Mouse (Mus musculus) embryo, embryonic 11.5 days (tissue): ENCODE results near the gene 2610002M06Rik.

Experiments
- DNase-seq: peaks from one replicate; pipeline ENCODE4 v3.0.0-alpha.2; 2012; ENCODE audit warnings: low read depth, low spot score

Gene 2610002M06Rik

GRCm38 (mm10) chrX:107816218-107816554 lies at the start of gene 2610002M06Rik:
TSS of gene 2610002M06Rik (minus strand) at chrX:107816334.
- DNase-seq = peak; percentile 73

- no peak for DNase-seq
These were observed 42.0 kb upstream of the 2610002M06Rik start for GRCm38 (mm10) chrX:107858165-107858564.

GRCm38 (mm10) chrX:107816726-107817125 lies 592 bp upstream of the 2610002M06Rik start:
- DNase-seq = no peak

GRCm38 (mm10) chrX:107815502-107816217 lies 474 bp downstream of the 2610002M06Rik start:
- DNase-seq = no peak

- DNase-seq = no peak
These were observed 4.0 kb downstream of the 2610002M06Rik start for GRCm38 (mm10) chrX:107812120-107812519.

GRCm38 (mm10) chrX:107796919-107797318 lies 19.2 kb downstream of the 2610002M06Rik start:
- DNase-seq = no peak

- no peak for DNase-seq
These were observed 20.3 kb downstream of the 2610002M06Rik start for GRCm38 (mm10) chrX:107795785-107796184.

GRCm38 (mm10) chrX:107792290-107792689 lies 23.8 kb downstream of the 2610002M06Rik start, which contains the start of gene Tent5d:
TSS of gene Tent5d (plus strand) at chrX:107792590.
- DNase-seq = no peak

GRCm38 (mm10) chrX:107790750-107791493 lies 25.2 kb downstream of the 2610002M06Rik start:
- DNase-seq = no peak

GRCm38 (mm10) chrX:107790136-107790535 lies 26.0 kb downstream of the 2610002M06Rik start:
- no peak for DNase-seq

GRCm38 (mm10) chrX:107767896-107768295 lies 48.2 kb downstream of the 2610002M06Rik start:
- no peak for DNase-seq
